Mouse (Mus musculus) E14TG2a.4 (cell line): Measurements from ENCODE around the gene B3gntl1.

Experiments
- CTCF ChIP-seq: conservative IDR thresholded peaks from 2 replicates; pipeline ENCODE4 v1.5.1; 2014; ENCODE audit warnings: low read length
- POU5F1 ChIP-seq: IDR thresholded peaks from 2 replicates; pipeline ENCODE4 v1.6.1; 2014; ENCODE audit warnings: low read length, borderline replicate concordance

DNA sequence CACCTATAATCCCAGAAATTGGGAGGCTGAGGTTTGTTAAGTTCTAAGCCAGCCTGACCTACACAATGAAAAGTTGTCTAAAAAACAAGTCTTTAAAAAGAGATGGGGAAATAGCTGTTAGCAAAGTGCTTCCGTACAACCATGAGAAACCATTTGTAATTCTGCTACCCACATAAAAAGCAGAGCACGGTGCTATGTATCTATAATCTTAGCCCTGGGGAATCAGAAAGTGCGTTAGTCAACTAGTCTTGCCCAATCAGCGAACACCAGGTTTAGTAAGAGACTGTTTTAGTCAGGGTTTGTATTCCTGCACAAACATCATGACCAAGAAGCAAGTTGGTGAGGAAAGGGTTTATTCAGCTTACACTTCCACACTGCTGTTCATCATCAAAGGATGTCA lies 5.4 kb downstream of the B3gntl1 start:
- TF ChIP-seq CTCF (no peak), POU5F1 (no peak)
